Mouse (Mus musculus) kidney, adult 18-20 months (tissue): ENCODE measurements around the gene Vkorc1l1.
"Not testable (repeated sequence)": the region's sequence is repeated elsewhere in the genome, so short reads cannot be mapped to it uniquely, and the experiment has no call there.

Experiments
- DNase-seq: peaks from one replicate; pipeline ENCODE4 v3.0.0; 2021

The Vkorc1l1 gene

DNA sequence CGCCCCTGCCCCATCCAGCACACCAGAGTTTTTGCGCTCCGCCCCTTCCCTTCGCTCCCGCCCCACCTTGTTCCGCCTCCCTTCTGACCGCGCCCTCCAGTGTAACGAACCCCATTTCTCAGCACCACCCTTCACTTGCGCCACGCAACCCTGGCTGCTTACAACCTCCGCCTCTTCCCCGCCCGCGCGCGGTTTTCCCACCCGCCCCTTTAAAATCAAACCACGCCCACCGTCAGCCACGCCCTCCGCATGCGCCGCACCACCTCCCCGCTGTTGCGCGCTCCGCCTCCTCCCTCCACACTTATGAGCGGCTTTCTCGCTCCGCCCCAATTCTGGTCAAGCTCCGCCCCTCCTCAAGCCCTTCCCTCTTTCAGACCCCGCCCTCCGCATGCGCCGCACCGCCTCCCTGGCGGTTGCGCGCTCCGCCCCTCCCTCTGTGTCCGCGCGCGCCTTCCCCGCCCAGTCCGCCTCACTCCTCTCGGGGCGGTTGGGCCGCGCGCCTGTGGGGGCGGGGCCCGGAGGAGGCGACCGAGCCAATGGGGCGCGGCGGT is at the start of gene Vkorc1l1:
Gene Vkorc1l1, plus strand, starts transcription at position 476 of the 551 bp plus-strand sequence.
- peak; percentile 98 for DNase-seq

DNA sequence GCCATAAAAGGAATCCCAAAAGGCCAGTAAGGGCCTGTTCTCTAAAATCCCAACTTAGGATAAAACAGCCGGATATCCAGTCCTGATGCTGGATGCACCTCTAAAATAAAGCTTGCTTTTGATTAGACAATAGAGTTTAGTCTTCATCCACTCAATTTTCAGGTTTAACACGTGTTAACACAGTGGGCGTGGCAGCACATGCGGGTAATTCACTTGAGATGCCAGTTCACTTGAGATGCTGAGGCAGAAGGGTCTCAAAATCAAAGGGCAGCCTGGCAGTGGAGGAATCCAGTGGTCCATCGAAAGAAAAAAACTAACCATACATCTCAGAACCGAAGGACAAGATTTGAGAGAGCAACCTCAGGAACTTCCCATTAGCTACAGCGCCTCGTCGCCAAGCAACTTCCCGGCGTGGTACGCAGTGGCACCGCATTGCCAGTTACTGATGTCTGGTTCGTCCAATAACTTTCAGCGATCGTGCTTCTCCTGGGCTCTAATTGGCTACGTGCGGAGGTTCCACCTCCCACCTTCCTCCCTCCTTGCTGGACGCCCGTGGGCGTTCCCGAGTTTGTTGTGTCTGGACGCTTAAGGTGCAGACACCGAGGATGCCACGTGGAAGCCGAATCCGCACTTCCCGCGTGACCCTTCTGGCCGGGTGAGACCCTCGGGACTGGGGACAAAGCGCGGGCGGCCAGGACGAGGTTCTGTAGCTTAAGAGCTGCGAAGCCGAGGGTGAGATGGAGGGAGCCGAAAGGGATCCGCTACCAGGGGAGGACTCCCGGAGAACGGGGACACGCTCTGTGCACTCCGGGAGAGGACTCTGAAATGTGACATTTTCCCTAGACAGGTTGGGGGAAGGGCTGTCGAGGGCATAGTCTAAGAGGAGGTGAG is 46.3 kb upstream of the Vkorc1l1 start, which contains the start of gene Zbed5:
Gene Zbed5, plus strand, starts transcription at position 526 of the 891 bp plus-strand sequence.
- DNase-seq, result peak; percentile 88

DNA sequence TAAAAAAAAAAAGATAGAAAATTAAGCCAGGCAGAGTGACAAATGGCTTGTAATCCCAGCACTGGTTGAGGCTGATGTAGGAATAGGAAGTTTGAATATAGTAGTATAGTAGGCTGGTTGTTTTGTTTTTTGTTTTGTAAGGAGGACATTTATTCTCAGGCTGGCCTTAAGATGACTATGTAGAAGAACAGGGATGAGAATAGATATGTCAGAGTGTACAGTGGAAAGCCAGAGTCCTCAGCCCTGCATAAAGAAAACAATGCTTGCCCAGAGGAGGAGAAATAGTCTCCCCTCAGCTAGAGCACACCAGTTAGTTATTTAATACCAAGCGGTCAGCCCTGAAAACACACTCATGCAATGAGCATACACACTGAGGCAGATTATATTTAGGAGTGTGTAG is 43.3 kb upstream of the Vkorc1l1 start, which contains the start of gene Phkg1:
Gene Phkg1, minus strand, starts transcription at position 101 of the 400 bp plus-strand sequence.
- no peak for DNase-seq

DNA sequence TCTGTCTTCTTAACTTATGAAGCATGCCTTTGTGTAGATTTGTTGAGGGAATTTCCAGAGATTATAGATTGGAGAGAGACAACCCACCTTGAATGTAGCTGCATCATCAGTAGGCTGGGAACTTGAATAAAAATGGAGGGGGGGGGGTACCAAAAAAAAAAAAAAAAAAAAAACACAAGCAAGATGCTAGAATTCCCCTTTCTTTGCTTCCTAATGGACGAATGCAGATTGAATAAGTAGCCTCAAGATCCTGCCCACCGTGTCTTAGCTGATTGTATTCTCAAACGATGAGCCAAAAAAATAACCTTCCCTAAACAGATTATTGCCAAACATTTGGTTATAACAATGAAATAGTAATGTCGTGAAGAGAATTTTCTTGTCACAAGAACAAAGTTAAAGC is 34.0 kb upstream of the Vkorc1l1 start:
- no peak for DNase-seq

DNA sequence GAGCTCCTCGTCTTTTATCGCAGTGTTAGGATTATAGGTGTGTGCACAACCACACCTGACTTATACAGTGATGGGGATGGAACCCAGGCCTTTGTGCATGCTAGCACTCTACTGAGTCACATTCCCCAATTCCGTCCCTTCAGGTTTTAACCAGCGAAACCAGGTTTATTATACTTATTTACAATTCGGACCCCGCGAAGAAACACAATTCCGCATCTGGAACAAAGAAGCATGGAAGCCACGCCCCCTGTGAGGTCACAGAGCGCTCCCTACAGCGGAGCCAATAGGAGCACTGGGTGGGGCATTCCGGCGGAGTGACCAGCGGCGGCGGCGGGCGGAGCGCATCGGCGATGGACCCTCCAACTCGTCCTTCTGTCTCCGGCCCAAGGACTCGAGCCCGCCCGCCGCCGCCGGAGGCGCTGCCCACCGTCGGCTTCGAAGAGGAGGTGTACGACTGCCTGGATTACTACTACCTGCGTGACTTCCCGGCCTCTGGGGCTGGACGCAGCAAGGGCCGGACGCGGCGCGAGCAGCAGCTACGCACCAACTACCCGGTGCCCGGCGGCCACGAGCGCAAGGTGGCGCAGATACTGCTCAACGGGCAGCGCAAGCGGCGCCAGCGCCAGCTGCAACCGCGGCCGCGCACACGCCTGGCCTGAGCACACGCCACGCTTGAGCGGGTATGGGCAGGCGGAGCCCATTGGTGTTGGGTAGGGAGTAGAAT is 33.4 kb upstream of the Vkorc1l1 start, which contains the start of gene Nupr1l:
Gene Nupr1l, plus strand, starts transcription at position 299 of the 724 bp plus-strand sequence.
- DNase-seq, result peak; percentile 93

DNA sequence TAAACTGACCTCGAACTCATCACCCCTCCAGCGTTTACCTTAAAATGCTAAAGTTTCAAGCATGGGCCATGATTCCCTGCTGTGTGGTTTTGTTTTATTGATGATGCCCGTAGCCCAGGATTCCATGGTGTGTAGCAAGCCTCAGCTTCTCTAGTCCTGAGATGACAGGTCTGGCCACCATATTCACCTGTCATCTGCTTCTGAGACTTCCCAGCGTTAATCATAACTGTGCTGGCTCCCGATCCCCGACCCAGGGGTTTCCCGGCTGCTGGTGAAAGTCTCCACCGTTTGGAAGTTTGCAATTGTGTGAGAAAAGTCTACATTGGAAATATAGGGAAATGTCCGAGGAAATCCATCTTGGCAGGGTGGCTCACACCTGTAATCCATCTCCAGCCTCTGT is 32.6 kb upstream of the Vkorc1l1 start:
- no peak for DNase-seq

DNA sequence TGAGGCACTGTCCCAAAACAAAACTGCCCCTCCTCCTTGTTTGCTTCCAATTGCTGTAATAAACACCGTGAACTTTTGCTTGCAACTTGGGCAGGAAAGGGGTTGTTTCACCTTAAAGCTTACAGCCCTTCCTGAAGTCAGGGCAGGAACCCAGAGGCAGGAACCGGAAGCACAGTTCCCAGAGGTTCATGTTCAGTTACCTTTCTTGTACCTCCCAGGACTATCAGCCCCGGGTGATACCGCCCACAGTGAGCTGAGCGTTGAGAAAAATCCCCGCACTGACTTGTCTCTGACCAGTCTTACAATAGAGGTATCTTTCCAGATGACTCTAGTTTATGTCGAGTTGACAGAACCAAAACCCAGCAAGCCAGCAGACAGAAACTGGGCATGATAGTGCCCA is 32.2 kb upstream of the Vkorc1l1 start:
- DNase-seq, result no peak

DNA sequence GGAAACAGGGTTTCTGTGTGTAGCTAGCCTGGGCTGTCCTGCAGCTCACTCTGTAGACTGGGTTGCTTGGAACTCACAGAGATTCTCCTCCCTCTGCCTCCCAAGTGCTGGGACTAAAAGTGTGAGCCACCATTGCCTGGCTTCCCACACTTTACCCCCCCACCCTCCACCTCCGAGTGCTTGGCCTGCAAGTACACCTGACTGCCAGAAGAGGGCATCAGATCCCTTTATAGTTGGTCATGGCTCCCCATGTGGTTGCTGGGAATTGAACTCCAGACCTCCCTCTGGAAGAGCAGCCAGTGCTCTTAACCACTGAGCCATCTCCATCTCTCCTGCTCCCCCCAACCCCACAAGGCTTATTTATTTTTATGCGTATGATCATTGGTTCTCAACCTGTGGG is 27.7 kb upstream of the Vkorc1l1 start:
- peak; percentile 31 for DNase-seq

DNA sequence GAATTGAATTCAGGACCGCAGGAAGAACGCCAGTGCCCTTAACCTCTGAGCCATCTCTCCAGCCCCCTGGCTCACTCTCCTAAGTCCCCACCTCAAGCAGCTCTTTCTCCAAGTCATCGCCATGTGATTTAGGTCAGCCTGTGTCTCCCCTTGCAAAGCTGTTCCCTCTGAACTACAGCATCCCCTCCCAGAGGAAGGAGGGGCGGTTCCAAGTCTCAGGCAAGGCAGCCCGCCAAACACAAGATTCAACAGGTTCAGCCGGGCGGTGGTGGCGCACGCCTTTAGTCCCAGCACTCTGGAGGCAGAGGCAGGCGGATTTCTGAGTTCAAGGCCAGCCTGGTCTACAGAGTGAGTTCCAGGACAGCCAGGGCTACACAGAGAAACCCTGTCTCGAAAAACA is 26.3 kb upstream of the Vkorc1l1 start:
- not testable (repeated sequence) for DNase-seq

DNA sequence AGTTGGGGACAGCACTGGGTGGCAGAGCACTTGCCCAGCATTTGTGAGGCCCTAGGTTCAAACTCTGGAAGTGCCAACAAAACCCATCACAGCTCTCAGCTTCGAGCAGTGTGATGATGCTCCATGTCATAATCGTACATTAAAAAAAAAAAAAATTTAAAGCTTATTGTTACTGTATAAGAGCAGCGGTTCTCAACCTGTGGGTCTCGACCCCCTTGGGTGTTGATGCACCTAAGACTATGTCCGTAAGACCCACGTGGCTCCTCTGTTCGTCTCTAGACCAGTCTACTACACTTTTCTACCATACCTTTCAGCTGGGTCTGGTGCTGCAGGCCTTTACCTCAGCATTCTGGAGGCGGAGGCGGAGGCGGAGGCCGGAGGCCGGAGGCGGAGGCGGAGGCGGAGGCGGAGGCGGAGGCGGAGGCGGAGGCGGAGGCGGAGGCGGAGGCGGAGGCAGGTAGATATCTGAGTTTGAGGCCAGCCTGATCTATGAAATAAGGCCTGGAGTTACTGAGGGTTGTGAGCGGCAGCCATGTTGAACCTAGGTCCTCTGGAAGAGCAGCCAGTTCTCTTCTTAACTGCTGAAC is 23.6 kb upstream of the Vkorc1l1 start:
- no peak for DNase-seq

DNA sequence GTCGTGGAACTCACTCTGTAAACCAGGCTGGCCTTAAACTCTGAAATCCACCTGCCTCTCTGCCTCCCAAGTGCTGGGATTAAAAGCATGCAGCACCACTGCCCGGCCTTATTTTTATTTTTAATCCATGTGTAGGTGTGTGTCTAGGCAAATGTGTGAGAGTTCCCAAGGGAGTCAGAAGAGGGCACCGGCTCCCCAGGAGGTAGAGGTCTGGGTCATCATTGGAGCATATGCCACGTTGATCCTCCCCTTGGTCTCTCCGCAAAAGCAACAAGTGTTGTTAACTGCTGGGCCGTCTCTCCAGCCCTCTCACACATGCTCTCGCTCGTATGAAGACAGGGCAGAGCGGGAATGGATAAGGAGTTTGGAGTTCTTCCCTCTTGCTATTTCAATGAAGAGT is 23.0 kb upstream of the Vkorc1l1 start:
- peak; percentile 14 for DNase-seq

DNA sequence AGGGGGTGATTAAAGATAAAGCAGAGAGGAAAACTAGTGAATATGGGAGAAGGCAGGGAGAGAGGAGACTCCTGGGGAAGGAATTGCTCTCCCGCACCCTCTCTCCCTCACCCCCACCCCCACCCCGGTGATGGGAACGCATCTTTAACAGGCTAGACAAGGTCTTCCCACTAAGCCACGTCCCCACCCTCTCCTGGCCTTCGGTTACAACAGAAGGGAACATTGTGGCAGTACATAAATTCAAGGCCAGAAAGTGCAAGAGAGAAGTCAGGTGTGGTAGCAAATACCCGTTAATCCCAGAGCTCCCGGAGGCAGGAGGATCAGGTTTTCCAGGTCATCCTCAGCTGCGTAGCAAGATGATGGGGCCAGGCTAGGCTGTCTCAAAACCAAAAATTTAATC is 22.4 kb upstream of the Vkorc1l1 start:
- no peak for DNase-seq

DNA sequence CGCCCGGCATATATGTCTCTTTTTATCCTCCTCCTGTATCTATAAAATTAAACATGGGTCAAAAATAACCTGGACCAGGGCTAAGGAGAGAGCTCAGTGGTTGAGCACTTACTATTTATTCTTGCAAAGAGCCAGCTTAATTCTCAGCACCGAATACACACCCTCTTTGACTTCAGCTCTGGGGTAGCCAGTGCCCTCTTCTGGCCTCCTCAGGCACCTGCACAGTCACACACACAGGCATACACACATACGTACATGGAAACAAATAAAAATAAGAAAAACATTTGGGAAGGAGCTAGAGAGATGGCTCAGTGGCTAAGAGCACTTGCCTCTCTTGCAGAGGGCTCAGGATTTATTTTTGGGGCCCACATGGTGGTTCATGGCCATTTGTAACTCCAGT is 19.8 kb upstream of the Vkorc1l1 start:
- DNase-seq, result no peak

DNA sequence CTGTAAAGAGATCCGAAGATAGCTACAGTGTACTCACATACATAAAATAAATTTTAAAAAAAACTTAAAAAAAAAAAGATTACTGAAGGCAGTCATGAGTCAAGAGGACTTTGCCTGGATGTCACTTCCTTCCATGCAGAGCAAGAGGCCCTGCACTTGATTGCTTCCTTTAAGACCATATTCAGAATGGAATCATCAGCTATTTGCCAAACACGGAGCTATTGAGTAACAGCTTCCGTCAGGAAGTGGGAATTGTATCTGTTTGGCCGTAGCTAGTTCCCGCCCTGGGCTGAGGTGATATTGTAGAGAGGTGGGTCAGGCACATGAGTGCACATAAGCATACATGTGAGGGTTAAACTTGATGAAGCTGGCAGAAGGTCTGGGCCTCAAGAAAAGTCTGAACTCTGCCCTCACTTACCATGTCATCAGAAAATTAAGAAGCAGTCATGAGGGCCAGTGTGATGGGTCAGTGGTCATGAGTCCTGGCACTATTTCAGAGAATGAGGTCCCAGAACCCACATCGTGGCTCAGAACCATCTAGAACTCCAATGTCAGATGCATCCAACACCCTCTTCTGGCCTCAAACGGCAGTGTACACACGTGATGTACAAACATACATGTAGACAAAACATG is 16.8 kb upstream of the Vkorc1l1 start:
- DNase-seq, result peak; percentile 38

DNA sequence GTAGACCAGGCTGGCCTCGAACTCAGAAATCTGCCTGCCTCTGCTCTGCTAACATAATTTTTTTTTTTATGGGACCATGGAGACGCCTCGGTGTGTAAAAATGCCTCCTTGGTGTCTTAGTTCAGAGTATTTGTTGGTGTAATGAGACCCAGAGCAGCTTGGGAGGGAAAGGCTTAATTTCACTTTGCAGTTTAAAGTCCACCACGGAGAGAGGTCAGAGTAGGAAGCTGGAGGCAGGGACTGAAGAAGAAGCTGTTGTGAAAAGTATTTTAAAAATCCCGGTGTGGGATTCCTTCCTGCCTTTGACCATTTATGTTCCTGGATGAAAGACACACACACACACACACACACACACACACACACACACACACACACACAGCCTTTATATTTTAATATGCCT is 15.8 kb upstream of the Vkorc1l1 start:
- peak; percentile 17 for DNase-seq

DNA sequence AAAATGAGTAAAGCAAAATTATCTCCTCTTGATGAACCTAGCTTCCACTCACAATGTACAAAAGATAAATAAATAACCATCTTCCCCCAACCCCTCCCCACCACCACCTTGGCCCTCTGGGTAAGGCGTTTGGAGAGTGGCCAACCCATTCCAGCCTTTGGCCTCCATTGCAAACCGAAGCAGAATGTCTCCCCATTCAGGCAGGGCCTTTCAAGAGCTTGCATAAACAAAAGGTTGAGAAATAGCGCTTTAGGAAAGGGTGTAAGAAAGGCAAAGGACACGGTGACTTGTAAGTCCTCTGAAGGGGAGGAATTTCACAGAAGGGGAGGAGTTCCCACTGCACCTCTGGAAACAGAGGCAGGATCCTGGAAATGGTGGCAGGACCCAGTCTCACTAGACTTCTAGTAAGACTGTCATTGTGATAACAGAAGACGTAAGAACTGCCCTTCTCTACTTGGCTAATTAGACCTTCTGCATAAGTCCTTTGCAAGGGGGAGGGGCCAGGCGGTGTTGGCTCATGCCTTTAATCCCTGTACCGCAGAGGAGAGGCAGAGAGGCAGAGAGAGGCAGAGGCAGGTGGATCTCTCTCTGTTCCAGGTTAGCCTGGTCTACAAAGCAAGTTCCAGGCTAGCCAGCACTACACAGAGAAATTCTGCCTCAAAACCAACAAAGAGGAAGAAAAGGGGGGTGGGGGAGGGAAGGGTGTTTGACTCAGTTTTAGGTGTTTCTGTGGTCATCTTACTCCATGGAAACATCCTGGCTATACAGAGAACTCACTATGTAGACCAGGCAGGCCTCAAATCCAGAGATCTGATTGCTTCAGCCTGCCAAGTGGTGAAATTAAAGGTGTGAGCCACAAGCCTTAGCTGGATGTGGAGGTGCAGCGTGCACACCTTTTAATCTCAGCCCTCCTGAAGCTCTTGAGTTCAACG is 11.6 kb upstream of the Vkorc1l1 start:
- DNase-seq, result peak; percentile 59

DNA sequence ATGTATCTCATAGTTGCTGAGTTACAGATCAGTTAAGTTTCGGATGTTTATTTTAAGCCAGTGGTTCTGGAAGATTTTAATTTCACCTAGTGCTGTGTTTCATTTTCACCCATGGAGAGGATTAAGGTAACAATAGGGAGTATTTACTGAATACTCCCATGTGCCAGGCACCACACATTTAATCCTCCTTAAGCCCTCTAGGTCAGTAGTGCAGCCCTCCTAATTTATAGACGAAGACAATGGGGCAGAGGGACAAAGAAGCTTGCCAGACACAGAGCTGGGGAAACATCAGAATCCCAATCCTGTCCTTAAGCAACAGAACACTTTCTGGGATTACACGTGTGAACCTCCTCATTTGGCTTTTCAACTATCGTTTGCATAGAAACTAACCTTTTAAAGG is 4.8 kb upstream of the Vkorc1l1 start:
- no peak for DNase-seq

DNA sequence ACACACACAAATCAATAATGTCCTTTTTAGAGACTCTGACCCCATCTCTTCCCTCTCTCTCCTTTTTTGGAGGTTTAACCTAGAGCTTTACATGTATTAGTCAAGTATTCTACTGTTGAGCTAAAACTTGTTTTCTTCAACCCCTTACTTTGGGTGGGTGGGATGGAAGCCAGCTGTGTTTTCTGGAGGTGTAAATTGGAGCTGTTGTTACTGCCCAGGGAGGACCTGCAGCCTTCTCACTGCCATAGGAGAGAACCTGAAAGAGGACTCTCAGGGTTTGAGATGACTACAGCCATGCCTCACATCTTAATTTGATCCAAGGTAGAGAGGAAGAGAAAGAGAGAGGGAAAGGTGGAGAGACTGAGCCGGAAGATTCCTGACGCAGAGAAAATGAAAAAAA is 1.5 kb upstream of the Vkorc1l1 start:
- no peak for DNase-seq

DNA sequence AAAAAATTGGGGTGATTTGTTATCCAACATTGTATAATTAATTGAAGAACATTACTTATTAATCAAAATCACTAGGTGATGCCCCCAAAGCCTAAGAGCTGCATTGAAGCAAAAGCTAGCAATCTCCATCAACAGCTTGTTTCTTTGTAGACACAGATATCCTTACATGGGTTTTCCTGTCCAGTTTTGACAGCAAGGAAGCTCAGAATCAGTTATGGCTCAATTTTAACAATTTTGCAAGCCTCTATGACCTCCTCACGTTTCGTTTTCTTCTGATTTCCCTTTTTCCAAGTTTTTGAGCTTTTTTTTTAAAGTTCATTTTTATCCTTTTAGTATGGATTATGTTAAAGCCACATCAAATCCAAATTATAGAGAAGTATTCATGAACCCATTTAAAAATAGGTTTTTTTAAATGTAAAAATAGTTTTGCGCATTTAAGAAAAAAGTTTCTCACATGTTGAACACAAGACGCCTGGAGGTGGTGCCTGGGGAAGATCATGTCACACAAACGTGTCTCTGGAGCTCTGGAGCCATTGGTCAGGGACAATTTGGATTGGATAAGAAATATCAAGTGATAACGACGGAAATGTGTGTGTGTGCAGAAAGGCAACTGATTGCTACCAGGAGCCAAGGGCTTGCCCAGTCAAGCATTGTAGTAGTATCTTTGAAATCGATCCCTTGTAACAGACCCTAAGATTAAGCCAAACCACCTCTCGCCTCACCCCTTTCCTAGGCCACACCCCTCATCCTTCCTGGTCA is 855 bp upstream of the Vkorc1l1 start:
- no peak for DNase-seq

DNA sequence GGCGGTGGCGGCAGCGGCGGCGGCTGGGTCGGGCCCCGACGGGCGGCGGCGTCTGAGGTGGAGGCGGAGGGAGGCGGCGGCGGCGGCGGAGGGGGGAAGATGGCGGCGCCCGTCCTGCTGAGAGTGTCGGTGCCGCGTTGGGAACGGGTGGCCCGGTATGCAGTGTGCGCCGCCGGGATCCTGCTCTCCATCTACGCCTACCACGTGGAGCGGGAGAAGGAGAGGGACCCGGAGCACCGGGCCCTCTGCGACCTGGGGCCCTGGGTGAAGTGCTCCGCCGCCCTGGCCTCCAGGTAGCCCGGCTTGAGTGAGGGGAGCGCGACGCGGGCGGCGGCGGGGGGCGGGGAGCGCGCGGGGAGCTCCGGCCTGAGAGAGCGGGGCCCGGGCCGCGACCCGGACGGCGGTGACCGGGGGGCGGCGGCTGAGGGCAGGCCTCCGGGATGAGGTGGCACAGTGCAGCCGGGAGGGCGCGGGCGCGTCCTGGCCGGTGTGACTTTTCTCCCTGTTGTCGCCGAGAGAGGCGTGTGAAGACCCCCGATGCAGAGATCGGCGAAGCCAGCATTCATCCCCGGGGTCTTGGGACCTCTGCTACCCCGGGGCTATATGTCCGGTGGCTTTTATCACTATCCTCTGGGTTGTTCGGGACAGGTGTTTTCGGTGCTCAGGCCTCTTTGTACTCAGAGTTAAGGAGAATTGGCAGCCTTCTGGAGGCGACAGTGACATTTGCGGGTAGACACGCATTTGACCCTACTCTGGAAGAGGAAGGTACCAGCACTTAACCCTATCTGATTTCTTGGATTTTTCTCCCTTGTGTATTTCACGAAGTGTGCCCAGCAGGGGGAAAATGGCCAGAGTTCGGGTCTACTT is 536 bp downstream of the Vkorc1l1 start:
- DNase-seq, result peak; percentile 42
